Mouse (Mus musculus) gastrocnemius, postnatal 25 days (tissue): ENCODE measurements around the gene Glo1. TPM values are rescaled to one million over a fixed set of nuclear protein-coding genes. Genes with fewer than 3 reads are reported as not detected.

Source experiments
- total RNA-seq, 2 experiments: library from RNA; stranded (reverse); gene quantifications; 1 replicate in 1 of 2; 2 replicates in 1 of 2; pipeline ENCODE4 v1.2.3; 2021

Glo1 gene
- total RNA-seq, 2 experiments from 2014 or later = 132 to 148 TPM

Other genes starting within 250 kb of the Glo1 start
- 10 to 100 TPM in 1 of 2 experiments, 1 to 10 TPM in 1; 8.0 to 12.4 TPM for gene Btbd9, start 50.4 kb downstream of the Glo1 start, total RNA-seq
- under 1 TPM; 0.28 to 0.32 TPM for gene Dnah8, start 2.5 kb downstream of the Glo1 start, total RNA-seq